In the genomic region with DNA sequence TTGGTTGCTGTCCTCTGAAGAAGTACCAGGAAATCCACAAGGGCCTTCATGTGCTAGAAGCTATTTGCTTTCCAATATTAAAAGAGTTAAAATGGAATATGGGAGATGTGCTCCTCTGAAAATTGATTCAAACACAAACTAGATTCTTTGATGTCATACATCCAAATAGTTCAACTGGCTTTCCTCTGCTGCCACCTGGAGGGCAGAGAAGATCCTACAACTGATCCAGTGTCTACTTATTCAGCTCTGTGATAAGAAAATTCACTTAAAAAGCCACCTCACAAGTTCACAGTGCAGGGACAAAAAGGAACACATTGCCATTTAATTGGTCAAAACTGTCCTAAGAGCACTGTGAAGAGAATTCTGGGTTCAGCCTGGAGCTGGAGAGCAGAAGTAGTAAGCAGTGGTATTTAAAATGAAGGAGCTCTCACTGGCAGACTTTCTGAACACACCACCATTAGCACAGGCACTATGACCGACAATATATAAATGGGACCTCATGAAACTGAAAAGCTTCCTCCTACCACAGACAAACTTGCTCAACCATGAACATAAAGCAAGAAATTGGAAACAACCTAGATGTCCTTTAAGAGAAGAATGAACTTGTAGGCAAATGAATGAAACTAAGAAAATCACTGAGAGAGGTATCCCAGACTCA, we compare ENCODE assay signal across 9 mouse cellular contexts.
DNase-seq lines count a peak whose midpoint lies in the region; ATAC-seq and TF ChIP-seq lines count a peak whose summit lies in the region.
"Had no signal": no experiment of that assay in that cellular context is flagged by ENCODE, and none has a peak within 500 bp of the region (broad histone marks: within the 10 kb centered on the region; RNA-seq: fewer than 3 reads in every experiment).

No protein-coding gene starts in this region.

- H3K4me3 ChIP-seq in forebrain, embryonic 10.5 days: no peak overlapping the region
- no peak overlapping the region for H3K4me3 ChIP-seq in forebrain, embryonic 13.5 days
- no peak overlapping the region for H3K4me3 ChIP-seq in gastrocnemius, adult 2 months
- H3K4me3 ChIP-seq in layer of hippocampus, adult 2 months: no peak overlapping the region
- H3K4me3 ChIP-seq: lung, embryonic 15.5 days had no signal

- H3K9me3 ChIP-seq in forebrain, embryonic 10.5 days: no peaks in the 10 kb centered on the region
- H3K9me3 ChIP-seq in forebrain, embryonic 13.5 days (replicated peaks): no peaks in the 10 kb centered on the region
- H3K9me3 ChIP-seq: lung, embryonic 15.5 days had no signal

- no peaks in the 10 kb centered on the region for H3K36me3 ChIP-seq in forebrain, embryonic 10.5 days (replicated peaks)
- H3K36me3 ChIP-seq in forebrain, embryonic 13.5 days (ENCODE audit: poor library complexity, severe bottlenecking): 0 out of 2 replicates have a peak, but pooled peaks cover 7% of the 10 kb centered on the region
- H3K36me3 ChIP-seq: lung, embryonic 15.5 days had no signal

- DNase-seq in forebrain, embryonic 10.5 days (ENCODE audit: extremely low spot score, low spot score): peak; percentile 57
- peak; percentile 74 for DNase-seq in MN1 (ENCODE audit: low spot score)
- DNase-seq in cerebellum, adult 8-10 months: peak; percentile 86
- peak; percentile 70 for DNase-seq in gastrocnemius, adult 2 months
- peak; percentile 74 to 80 for DNase-seq in layer of hippocampus, adult 2 months (ENCODE audit: low spot score in 2 of 2)
- peak; percentile 82 for DNase-seq in lung, postnatal 10 days
- peak; percentile 58 to 66 for DNase-seq in right cerebral cortex, postnatal 36 days (ENCODE audit: low spot score in 2 of 2)

- H3K27me3 ChIP-seq in forebrain, embryonic 10.5 days (ENCODE audit: poor library complexity, severe bottlenecking): peaks cover 85% of the 10 kb centered on the region
- H3K27me3 ChIP-seq in forebrain, embryonic 13.5 days: peaks cover 9% of the 10 kb centered on the region; the same call in 1 of the 2 replicates
- H3K27me3 ChIP-seq: lung, embryonic 15.5 days had no signal

- H3K27ac ChIP-seq in forebrain, embryonic 10.5 days: no peak overlapping the region
- no peak overlapping the region for H3K27ac ChIP-seq in forebrain, embryonic 13.5 days
- H3K27ac ChIP-seq in gastrocnemius, adult 2 months: no peak overlapping the region
- no peak overlapping the region for H3K27ac ChIP-seq in layer of hippocampus, adult 2 months
- H3K27ac ChIP-seq: lung, embryonic 15.5 days had no signal

- peak; percentile 95 for TF ChIP-seq CTCF in gastrocnemius, adult 2 months (IDR thresholded peaks at IDR 0.05)
- peak; percentile 99 for TF ChIP-seq CTCF in layer of hippocampus, adult 2 months (conservative IDR thresholded peaks at IDR 0.05)

- H3K9ac ChIP-seq in forebrain, embryonic 13.5 days: no peak overlapping the region
- H3K9ac ChIP-seq: lung, embryonic 15.5 days had no signal

- H3K4me2 ChIP-seq in forebrain, embryonic 13.5 days: no peak overlapping the region
- H3K4me2 ChIP-seq: lung, embryonic 15.5 days had no signal

- ATAC-seq in forebrain, embryonic 13.5 days: no peak

- H3K4me1 ChIP-seq in forebrain, embryonic 10.5 days: no peaks in the 10 kb centered on the region
- peaks cover 5% of the 10 kb centered on the region; the same call in 1 of the 2 replicates for H3K4me1 ChIP-seq in forebrain, embryonic 13.5 days

- 80% methylated on average over 1 of the region's 1 CpGs for WGBS in forebrain, embryonic 10.5 days
- WGBS in forebrain, embryonic 13.5 days: 80% methylated on average over 1 of the region's 1 CpGs

- intact Hi-C loops in gastrocnemius, adult 2 months (cut with DNase I): loop anchor here (2.0 to 5.0 kb wide), 2 partner anchors 108 to 127 kb away; no protein-coding TSS in a partner anchor
